Mouse (Mus musculus): ENCODE results near the gene Gm21969. TPM values are rescaled to one million over a fixed set of nuclear protein-coding genes. Genes with fewer than 3 reads are reported as not detected.

The Gm21969 gene
- polyA plus RNA-seq, 1 experiment from 2014 or later = not detected

DNA sequence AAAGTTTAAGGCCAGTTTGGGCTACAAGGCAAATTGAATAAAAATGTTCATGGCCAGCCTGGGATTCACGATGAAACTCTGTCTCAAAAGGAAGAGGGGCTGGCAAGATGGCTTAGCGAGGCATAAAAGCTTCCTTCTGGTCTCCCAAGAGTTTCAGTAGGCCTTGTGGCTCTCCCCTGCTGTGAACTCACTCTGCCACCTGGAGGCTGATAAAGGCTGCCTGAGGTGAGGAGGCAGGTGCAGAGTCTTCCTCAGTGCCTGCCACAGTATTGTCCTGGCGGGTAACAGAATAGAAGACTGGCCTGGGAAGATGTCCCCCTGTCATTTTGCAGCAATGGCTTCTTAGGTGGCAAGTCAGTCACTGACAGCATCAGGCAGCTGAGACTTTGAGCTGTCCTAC lies 20.1 kb upstream of the Gm21969 start:
- H3K27me3 ChIP-seq (ENCODE audit: control insufficient read depth, insufficient read depth, low read length) = no peaks in the 10 kb centered on the region
- H3K27ac ChIP-seq (ENCODE audit: low read depth, low read length) = no peak overlapping the region
- H3K9ac ChIP-seq (ENCODE audit: low read length) = no peak overlapping the region
- no peaks in the 10 kb centered on the region for H3K9me3 ChIP-seq (ENCODE audit: control insufficient read depth, low read length)
- H3K4me1 ChIP-seq (ENCODE audit: control insufficient read depth, insufficient read depth, low read length) = peaks cover 16% of the 10 kb centered on the region
- no peak overlapping the region for H3K4me2 ChIP-seq
- no peaks in the 10 kb centered on the region for H3K36me3 ChIP-seq (ENCODE audit: control insufficient read depth, insufficient read depth, low read length)
- DNase-seq (ENCODE audit: low spot score, missing footprints) (no peak), ATAC-seq (ENCODE audit: low FRiP score) (no peak)
- WGBS = 28% methylated on average over 3 of the region's 3 CpGs
- no peak overlapping the region for H3K4me3 ChIP-seq (ENCODE audit: low read depth, low read length)

DNA sequence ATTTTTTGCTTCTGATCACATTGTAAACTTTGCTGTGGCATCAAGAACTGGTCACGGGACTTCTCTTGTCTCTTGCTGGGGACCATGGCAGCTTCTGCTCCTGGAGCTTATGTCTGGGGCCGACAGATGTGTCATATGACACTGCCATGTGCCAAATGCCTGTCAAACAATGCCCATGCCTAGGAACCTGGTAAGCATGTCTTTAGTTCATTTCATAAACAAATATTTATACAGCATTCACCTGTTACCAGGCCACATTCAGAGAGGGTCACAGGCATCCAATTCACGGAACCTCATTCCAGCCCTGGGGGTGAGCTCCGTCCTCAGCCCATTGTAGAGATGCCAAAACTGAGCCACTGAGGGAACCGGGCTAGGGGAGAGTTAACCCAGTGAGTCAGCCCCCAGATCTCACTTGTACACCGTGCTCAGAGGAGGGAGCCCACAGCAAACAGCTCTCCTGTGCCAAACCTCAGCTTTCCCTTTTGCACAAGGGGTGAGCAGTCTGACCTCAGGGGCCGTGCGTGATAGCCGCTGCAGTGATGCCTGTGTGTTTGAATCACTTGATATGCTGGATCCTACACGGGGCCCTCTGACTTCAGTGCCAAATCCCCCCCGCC lies 19.2 kb upstream of the Gm21969 start:
- WGBS = 79% methylated on average over 11 of the region's 11 CpGs
- ATAC-seq (ENCODE audit: low FRiP score) (no peak), DNase-seq (ENCODE audit: low spot score, missing footprints) (no peak)
- Histone ChIP-seq H3K9me3 (ENCODE audit: control insufficient read depth, low read length) (no peaks in the 10 kb centered on the region), H3K27me3 (ENCODE audit: control insufficient read depth, insufficient read depth, low read length) (no peaks in the 10 kb centered on the region), H3K27ac (ENCODE audit: low read depth, low read length) (no peak overlapping the region), H3K4me1 (ENCODE audit: control insufficient read depth, insufficient read depth, low read length) (peaks cover 16% of the 10 kb centered on the region), H3K4me3 (ENCODE audit: low read depth, low read length) (no peak overlapping the region), H3K36me3 (ENCODE audit: control insufficient read depth, insufficient read depth, low read length) (no peaks in the 10 kb centered on the region), H3K4me2 (no peak overlapping the region), H3K9ac (ENCODE audit: low read length) (no peak overlapping the region)

DNA sequence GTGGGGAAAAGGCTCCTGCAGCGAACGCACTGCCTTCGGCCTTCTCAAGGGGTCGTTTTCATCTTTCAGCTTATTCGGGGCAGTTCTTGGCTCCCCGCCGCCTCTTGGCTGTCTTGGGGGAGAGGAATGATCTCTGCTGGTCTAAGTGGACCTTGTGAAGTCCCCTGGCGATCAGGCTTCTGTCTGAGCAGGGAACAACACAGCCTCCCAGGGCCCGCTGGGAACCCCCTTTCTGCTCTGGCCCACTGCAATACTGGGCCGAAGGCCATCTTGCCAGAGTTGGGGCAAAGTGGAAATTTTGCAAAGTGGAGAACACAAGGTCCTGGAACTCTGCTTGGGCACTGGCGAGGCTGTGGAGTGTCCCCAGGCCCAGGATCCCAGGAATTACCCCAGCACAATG lies 18.3 kb upstream of the Gm21969 start:
- Histone ChIP-seq H3K9me3 (ENCODE audit: control insufficient read depth, low read length) (no peaks in the 10 kb centered on the region), H3K4me2 (no peak overlapping the region), H3K27me3 (ENCODE audit: control insufficient read depth, insufficient read depth, low read length) (no peaks in the 10 kb centered on the region), H3K36me3 (ENCODE audit: control insufficient read depth, insufficient read depth, low read length) (no peaks in the 10 kb centered on the region), H3K9ac (ENCODE audit: low read length) (no peak overlapping the region), H3K4me3 (ENCODE audit: low read depth, low read length) (no peak overlapping the region), H3K27ac (ENCODE audit: low read depth, low read length) (no peak overlapping the region), H3K4me1 (ENCODE audit: control insufficient read depth, insufficient read depth, low read length) (peaks cover 20% of the 10 kb centered on the region)
- DNase-seq (ENCODE audit: low spot score, missing footprints) (no peak), ATAC-seq (ENCODE audit: low FRiP score) (no peak)
- 77% methylated on average over 11 of the region's 11 CpGs for WGBS

DNA sequence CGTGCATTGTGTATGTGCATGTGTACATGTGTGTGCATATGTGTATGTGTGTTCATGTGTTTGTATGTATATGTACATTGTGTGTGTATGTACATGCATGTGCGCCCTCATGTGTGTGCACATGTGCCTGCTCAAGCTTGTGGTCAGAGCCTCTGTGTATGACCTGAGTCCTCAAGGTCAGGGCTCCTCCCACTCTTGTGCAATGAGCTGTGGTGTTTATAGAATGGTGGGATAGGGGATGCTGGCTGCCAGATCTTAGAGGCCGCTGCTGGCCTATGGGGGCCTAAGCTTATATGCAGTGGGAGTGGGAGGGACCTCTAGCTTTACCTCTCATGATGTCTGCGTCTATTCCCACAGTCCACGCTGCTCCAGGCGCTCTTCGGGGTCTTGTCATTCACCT lies 17.3 kb upstream of the Gm21969 start:
- H3K4me3 ChIP-seq (ENCODE audit: low read depth, low read length) = no peak overlapping the region
- no peak for ATAC-seq (ENCODE audit: low FRiP score)
- 85% methylated on average over 7 of the region's 7 CpGs for WGBS
- no peak overlapping the region for H3K4me2 ChIP-seq
- H3K27me3 ChIP-seq (ENCODE audit: control insufficient read depth, insufficient read depth, low read length) = no peaks in the 10 kb centered on the region
- no peaks in the 10 kb centered on the region for H3K9me3 ChIP-seq (ENCODE audit: control insufficient read depth, low read length)
- H3K9ac ChIP-seq (ENCODE audit: low read length) = no peak overlapping the region
- no peak overlapping the region for H3K27ac ChIP-seq (ENCODE audit: low read depth, low read length)
- no peaks in the 10 kb centered on the region for H3K36me3 ChIP-seq (ENCODE audit: control insufficient read depth, insufficient read depth, low read length)
- DNase-seq (ENCODE audit: low spot score, missing footprints) = no peak
- peaks cover 18% of the 10 kb centered on the region for H3K4me1 ChIP-seq (ENCODE audit: control insufficient read depth, insufficient read depth, low read length)

DNA sequence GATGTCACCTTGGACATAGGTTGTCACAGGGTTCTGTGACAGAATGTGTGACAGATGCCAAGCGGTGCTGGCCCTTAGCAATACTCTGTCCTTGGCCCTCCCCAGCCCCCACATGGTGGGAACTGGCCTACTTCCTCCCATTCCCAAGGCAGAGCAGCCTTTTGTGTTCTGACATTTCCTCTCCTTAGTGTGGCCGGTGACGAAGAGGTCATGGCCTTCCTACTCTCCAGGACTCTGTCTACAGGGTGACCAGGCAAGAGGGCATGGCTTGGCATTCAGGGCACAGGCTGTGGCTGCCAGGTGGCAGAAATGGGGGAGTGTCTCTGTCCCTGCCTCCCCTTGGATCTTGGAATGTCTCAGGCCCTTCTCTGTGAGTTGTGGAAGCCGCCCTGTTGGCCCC lies 15.6 kb upstream of the Gm21969 start:
- 84% methylated on average over 4 of the region's 4 CpGs for WGBS
- H3K4me1 ChIP-seq (ENCODE audit: control insufficient read depth, insufficient read depth, low read length) = peaks cover 10% of the 10 kb centered on the region
- H3K9ac ChIP-seq (ENCODE audit: low read length) = no peak overlapping the region
- no peak for ATAC-seq (ENCODE audit: low FRiP score)
- no peak overlapping the region for H3K4me3 ChIP-seq (ENCODE audit: low read depth, low read length)
- no peak overlapping the region for H3K4me2 ChIP-seq
- no peaks in the 10 kb centered on the region for H3K36me3 ChIP-seq (ENCODE audit: control insufficient read depth, insufficient read depth, low read length)
- H3K9me3 ChIP-seq (ENCODE audit: control insufficient read depth, low read length) = no peaks in the 10 kb centered on the region
- no peak for DNase-seq (ENCODE audit: low spot score, missing footprints)
- H3K27ac ChIP-seq (ENCODE audit: low read depth, low read length) = no peak overlapping the region
- H3K27me3 ChIP-seq (ENCODE audit: control insufficient read depth, insufficient read depth, low read length) = no peaks in the 10 kb centered on the region

DNA sequence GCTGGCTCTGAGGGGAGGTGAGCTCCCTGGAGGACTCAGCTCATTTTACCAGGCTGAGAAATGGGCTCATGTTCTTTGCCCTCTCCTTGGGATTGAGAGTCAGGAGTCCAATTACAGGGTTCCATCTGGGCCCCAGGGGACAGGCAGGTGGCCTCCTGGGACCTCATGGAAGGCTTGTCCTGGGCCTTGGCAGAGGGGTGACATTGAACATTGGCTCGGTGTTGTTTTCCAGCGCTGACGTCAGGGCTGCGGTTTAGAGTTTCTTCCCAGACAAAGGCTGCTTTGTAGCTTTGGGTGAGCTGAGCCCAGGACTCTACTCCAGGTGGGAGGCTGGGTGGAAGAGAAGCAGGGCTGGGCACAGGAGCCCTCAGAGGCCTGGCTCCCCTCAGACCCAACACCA lies 15.2 kb upstream of the Gm21969 start:
- Histone ChIP-seq H3K9ac (ENCODE audit: low read length) (no peak overlapping the region), H3K4me2 (no peak overlapping the region), H3K9me3 (ENCODE audit: control insufficient read depth, low read length) (no peaks in the 10 kb centered on the region), H3K27ac (ENCODE audit: low read depth, low read length) (no peak overlapping the region), H3K4me3 (ENCODE audit: low read depth, low read length) (no peak overlapping the region), H3K27me3 (ENCODE audit: control insufficient read depth, insufficient read depth, low read length) (no peaks in the 10 kb centered on the region), H3K4me1 (ENCODE audit: control insufficient read depth, insufficient read depth, low read length) (peaks cover 10% of the 10 kb centered on the region), H3K36me3 (ENCODE audit: control insufficient read depth, insufficient read depth, low read length) (no peaks in the 10 kb centered on the region)
- ATAC-seq (ENCODE audit: low FRiP score) (no peak), DNase-seq (ENCODE audit: low spot score, missing footprints) (no peak)
- 86% methylated on average over 4 of the region's 4 CpGs for WGBS

DNA sequence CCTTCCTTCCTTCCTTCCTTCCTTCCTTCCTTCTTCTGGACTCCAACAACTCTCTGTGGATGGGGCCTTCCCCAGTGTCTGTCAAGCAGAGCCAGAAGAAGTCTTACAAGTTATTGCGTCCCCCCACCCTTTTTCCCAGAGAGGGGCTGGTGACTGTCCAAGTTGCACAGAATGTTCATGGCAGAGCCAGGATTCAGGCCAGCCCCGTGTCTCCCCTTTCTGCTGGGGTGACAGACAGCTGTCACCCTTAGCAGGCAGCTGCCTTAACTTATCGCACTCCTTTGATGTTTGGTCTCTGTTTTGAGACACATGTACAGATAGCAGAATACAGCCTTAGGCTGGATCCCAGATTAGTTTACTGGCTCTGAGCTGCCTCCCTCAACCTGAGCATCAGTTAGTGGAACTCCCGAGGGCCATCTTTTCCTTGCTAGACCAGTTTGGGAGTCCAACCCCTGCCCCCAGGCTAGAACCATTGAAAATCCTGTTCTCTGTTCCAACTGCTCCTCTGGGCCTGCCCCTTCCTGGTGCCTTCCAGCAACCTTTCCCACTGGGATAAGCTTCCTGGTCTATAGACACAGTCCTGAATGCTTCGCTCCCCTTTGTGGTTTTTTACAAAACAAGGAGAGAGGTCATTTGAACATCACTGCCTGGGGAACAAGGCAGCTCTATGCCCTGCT lies 13.5 kb upstream of the Gm21969 start:
- 55% methylated on average over 5 of the region's 5 CpGs for WGBS
- Histone ChIP-seq H3K4me1 (ENCODE audit: control insufficient read depth, insufficient read depth, low read length) (peaks cover 10% of the 10 kb centered on the region), H3K27me3 (ENCODE audit: control insufficient read depth, insufficient read depth, low read length) (no peaks in the 10 kb centered on the region), H3K9ac (ENCODE audit: low read length) (no peak overlapping the region), H3K9me3 (ENCODE audit: control insufficient read depth, low read length) (no peaks in the 10 kb centered on the region), H3K4me2 (no peak overlapping the region), H3K4me3 (ENCODE audit: low read depth, low read length) (no peak overlapping the region), H3K36me3 (ENCODE audit: control insufficient read depth, insufficient read depth, low read length) (no peaks in the 10 kb centered on the region), H3K27ac (ENCODE audit: low read depth, low read length) (peak overlapping the region; percentile 54)
- ATAC-seq (ENCODE audit: low FRiP score) (no peak), DNase-seq (ENCODE audit: low spot score, missing footprints) (no peak)

DNA sequence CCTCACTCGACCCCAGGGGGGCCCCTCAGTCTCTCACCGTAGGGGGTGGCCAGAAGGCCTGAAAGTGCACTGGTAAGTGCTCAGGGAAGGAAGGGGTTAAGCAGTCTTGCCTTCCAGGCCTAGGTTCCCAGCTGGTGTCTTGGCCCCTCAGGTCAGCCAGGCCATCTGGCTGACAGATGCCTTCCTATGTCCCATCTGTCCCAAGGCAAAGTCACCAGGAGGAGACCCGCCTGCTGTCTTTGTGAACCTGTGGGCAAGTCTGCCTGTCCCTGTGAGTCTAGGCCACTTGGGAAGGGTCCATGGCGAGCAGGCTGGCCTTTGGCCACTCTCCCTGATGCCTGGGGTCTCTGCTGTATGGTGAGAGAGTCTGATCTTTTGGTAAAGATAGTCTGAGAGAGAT lies 12.5 kb upstream of the Gm21969 start:
- ATAC-seq (ENCODE audit: low FRiP score) (peak; percentile 68; the same call in 1 of the 2 replicates), DNase-seq (ENCODE audit: low spot score, missing footprints) (peak; percentile 89)
- no peak overlapping the region for H3K9ac ChIP-seq (ENCODE audit: low read length)
- H3K27me3 ChIP-seq (ENCODE audit: control insufficient read depth, insufficient read depth, low read length) = no peaks in the 10 kb centered on the region
- 27% methylated on average over 4 of the region's 4 CpGs for WGBS
- peaks cover 12% of the 10 kb centered on the region for H3K4me1 ChIP-seq (ENCODE audit: control insufficient read depth, insufficient read depth, low read length)
- no peaks in the 10 kb centered on the region for H3K9me3 ChIP-seq (ENCODE audit: control insufficient read depth, low read length)
- no peak overlapping the region for H3K4me3 ChIP-seq (ENCODE audit: low read depth, low read length)
- H3K36me3 ChIP-seq (ENCODE audit: control insufficient read depth, insufficient read depth, low read length) = no peaks in the 10 kb centered on the region
- peak overlapping the region; percentile 57 for H3K27ac ChIP-seq (ENCODE audit: low read depth, low read length)
- no peak overlapping the region for H3K4me2 ChIP-seq

DNA sequence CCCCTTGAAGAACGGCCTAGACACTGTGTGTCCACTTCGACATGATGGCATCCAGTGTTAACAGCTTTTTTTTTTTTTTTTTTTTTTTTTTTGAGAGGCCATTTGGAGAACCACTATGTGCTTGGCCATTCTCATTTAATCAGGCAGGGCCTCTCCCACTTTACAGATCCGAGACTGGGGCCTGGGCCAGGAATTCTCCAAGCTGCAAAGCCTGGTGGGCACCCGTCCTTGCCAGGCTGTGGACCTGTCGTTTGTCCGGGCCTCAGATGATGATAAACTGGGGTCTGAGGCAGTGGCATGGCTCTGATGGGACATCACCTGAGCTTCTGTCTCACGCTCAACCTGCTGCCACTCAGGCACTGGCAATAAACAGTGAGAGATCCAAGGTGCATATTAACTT lies 10.1 kb upstream of the Gm21969 start:
- Histone ChIP-seq H3K4me1 (ENCODE audit: control insufficient read depth, insufficient read depth, low read length) (peaks cover 35% of the 10 kb centered on the region), H3K27me3 (ENCODE audit: control insufficient read depth, insufficient read depth, low read length) (no peaks in the 10 kb centered on the region), H3K27ac (ENCODE audit: low read depth, low read length) (no peak overlapping the region), H3K4me3 (ENCODE audit: low read depth, low read length) (no peak overlapping the region), H3K36me3 (ENCODE audit: control insufficient read depth, insufficient read depth, low read length) (no peaks in the 10 kb centered on the region), H3K4me2 (no peak overlapping the region), H3K9ac (ENCODE audit: low read length) (no peak overlapping the region), H3K9me3 (ENCODE audit: control insufficient read depth, low read length) (no peaks in the 10 kb centered on the region)
- no peak for DNase-seq (ENCODE audit: low spot score, missing footprints)
- 83% methylated on average over 7 of the region's 7 CpGs for WGBS
- no peak for ATAC-seq (ENCODE audit: low FRiP score)
